Mouse (Mus musculus): Measurements from ENCODE around the gene Gm43064.

DNA sequence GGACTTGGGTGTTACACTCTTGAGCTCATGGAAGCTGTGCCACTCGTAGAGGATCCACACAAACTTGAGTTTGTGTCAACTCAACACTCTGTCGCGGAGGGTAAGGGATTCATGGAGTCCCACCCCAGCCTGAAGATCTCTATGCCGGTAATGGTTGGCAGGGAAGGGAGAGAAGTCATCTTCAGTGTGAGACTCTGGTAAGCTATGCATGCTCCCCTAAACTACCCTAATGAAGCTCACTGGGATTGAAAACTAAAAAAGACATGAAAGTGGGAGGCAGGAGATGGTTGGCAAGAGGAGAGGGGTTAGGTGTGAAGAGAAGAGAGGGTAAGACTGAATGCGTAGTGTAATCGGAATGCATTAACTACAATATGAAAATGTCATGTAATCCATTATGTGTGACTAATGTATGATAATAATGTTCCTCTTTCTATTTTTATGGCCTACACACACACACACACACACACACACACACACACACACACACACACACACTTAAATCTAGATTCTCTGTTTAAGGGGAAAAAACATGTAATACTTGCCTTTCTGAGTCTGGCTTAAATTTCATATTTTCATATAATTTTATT, 48.7 kb downstream of the Gm43064 start:
- TF ChIP-seq CTCF (IDR thresholded peaks at IDR 0.05; ENCODE audit: control insufficient read depth, insufficient read depth, low read length), result no peak
- no peak for TF ChIP-seq POLR2A (IDR thresholded peaks at IDR 0.05; ENCODE audit: borderline replicate concordance, control insufficient read depth, low read depth, low read length)

Measured in bone marrow, adult 2 months (tissue).